In the genomic region with DNA sequence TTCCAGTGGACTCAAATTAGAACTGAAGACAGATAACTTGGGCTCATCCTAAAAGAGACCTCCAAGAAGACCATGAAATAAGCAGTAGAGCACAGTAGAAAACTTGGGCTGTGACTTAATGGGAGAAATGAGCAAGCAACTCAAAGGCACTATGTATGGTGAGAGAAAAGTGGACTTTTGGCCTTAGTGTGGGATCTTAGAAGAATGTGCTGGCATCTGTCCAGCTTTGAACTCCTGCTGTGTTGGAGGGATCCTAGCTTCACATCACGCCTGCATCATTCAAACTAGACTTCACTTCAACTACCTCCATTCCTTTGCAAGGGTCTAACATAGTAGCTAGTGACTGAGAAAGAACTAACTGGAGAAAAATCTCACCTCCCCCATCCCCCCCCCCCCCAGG, we compare ENCODE assay signal across 10 mouse cellular contexts.
DNase-seq lines count a peak whose midpoint lies in the region.
"Had no signal": no experiment of that assay in that cellular context is flagged by ENCODE, and none has a peak within 500 bp of the region (broad histone marks: within the 10 kb centered on the region; RNA-seq: fewer than 3 reads in every experiment).

No protein-coding gene starts in this region.

- no peaks in the 10 kb centered on the region for H3K27me3 ChIP-seq in heart, embryonic 10.5 days (ENCODE audit: insufficient read depth, poor library complexity, severe bottlenecking)

- intact Hi-C loops in heart, postnatal 14 days (cut with DNase I), result no loop called here

- no peak for DNase-seq in heart, embryonic 10.5 days (ENCODE audit: low spot score)
- no peak for DNase-seq in heart, postnatal 14 days
- DNase-seq in lung, postnatal 14 days, result peak; percentile 3
- DNase-seq in lung, postnatal 10 days, result no peak
- DNase-seq in kidney, postnatal 4 days, result peak; percentile 11 to 32
- DNase-seq in retina, embryonic 14.5 days (ENCODE audit: low spot score), result no peak
- no peak for DNase-seq in adrenal gland, adult 8-10 months
- no peak for DNase-seq in right cerebral cortex, postnatal 10 days (ENCODE audit: low spot score in 2 of 2)
- DNase-seq: B cell, adult 2 months had no signal

- no peaks in the 10 kb centered on the region for H3K36me3 ChIP-seq in heart, embryonic 10.5 days

- 58% methylated on average over 1 of the region's 1 CpGs for WGBS in heart, embryonic 10.5 days

- no peak overlapping the region for H3K4me3 ChIP-seq in heart, embryonic 10.5 days

- H3K9me3 ChIP-seq in heart, embryonic 10.5 days, result no peaks in the 10 kb centered on the region

- peaks cover 7% of the 10 kb centered on the region for H3K4me1 ChIP-seq in heart, embryonic 10.5 days

- H3K27ac ChIP-seq in heart, embryonic 10.5 days, result peak overlapping the region; percentile 66
- H3K27ac ChIP-seq: hindbrain, postnatal 0 days had no signal

Comparison
In these comparisons a context has a peak if more than half of its experiments do, and no peak if none do; other contexts are left out.
1. DNase-seq: peak in lung, postnatal 14 days (single experiment) and kidney, postnatal 4 days (2 of 2); none in heart, embryonic 10.5 days (single experiment), heart, postnatal 14 days (0 of 2), lung, postnatal 10 days (single experiment), retina, embryonic 14.5 days (single experiment), adrenal gland, adult 8-10 months (single experiment) and right cerebral cortex, postnatal 10 days (0 of 2).